Mouse (Mus musculus) embryo, embryonic 11 days (tissue): ENCODE data around the gene Wipi1.
"Not testable (repeated sequence)": the region's sequence is repeated elsewhere in the genome, so short reads cannot be mapped to it uniquely, and the experiment has no call there.

Source experiments
- DNase-seq: peaks from one replicate; pipeline ENCODE4 v3.0.0-alpha.2; 2015

Wipi1 gene

GRCm38 (mm10) chr11:109611303-109612149, at the start of gene Wipi1:
Gene Wipi1 (minus strand): TSS chr11:109611967.
- peak; percentile 99 for DNase-seq

GRCm38 (mm10) chr11:109660526-109660925, 48.8 kb upstream of the Wipi1 start:
- DNase-seq = not testable (repeated sequence)

GRCm38 (mm10) chr11:109656232-109656631, 44.5 kb upstream of the Wipi1 start:
- no peak for DNase-seq

- no peak for DNase-seq
Observed at GRCm38 (mm10) chr11:109654581-109654980, 42.8 kb upstream of the Wipi1 start.

GRCm38 (mm10) chr11:109653201-109653600, 41.4 kb upstream of the Wipi1 start:
- DNase-seq = no peak

- DNase-seq = no peak
Observed at GRCm38 (mm10) chr11:109652505-109652904, 40.7 kb upstream of the Wipi1 start.

- peak; percentile 46 for DNase-seq
Observed at GRCm38 (mm10) chr11:109651566-109652024, 39.8 kb upstream of the Wipi1 start.

- DNase-seq = peak; percentile 98
Observed at GRCm38 (mm10) chr11:109650788-109651565, 39.2 kb upstream of the Wipi1 start.

GRCm38 (mm10) chr11:109649975-109650701, 38.4 kb upstream of the Wipi1 start:
- DNase-seq = peak; percentile 83

GRCm38 (mm10) chr11:109649206-109649605, 37.4 kb upstream of the Wipi1 start, which contains the start of gene Prkar1a:
Gene Prkar1a (plus strand): TSS chr11:109649405.
- DNase-seq = no peak

GRCm38 (mm10) chr11:109648510-109648909, 36.7 kb upstream of the Wipi1 start:
- no peak for DNase-seq

GRCm38 (mm10) chr11:109641498-109642222, 29.9 kb upstream of the Wipi1 start:
- no peak for DNase-seq

GRCm38 (mm10) chr11:109635871-109636395, 24.2 kb upstream of the Wipi1 start:
- no peak for DNase-seq

GRCm38 (mm10) chr11:109634928-109635327, 23.2 kb upstream of the Wipi1 start:
- DNase-seq = no peak

- no peak for DNase-seq
Observed at GRCm38 (mm10) chr11:109629021-109629521, 17.3 kb upstream of the Wipi1 start.

- DNase-seq = no peak
Observed at GRCm38 (mm10) chr11:109628099-109628498, 16.3 kb upstream of the Wipi1 start.

- DNase-seq = no peak
Observed at GRCm38 (mm10) chr11:109627648-109628047, 15.9 kb upstream of the Wipi1 start.

- DNase-seq = no peak
Observed at GRCm38 (mm10) chr11:109623238-109623637, 11.5 kb upstream of the Wipi1 start.

- DNase-seq = peak; percentile 41
Observed at GRCm38 (mm10) chr11:109622518-109623037, 10.8 kb upstream of the Wipi1 start.

- DNase-seq = peak; percentile 80
Observed at GRCm38 (mm10) chr11:109621183-109621582, 9.4 kb upstream of the Wipi1 start.

GRCm38 (mm10) chr11:109620356-109620755, 8.6 kb upstream of the Wipi1 start:
- no peak for DNase-seq
